Mouse (Mus musculus) C2C12 (cell line): ENCODE measurements around the gene Rbp3.

ENCODE experiments used
- CTCF ChIP-seq: IDR thresholded peaks from one replicate; pipeline ENCODE4 v1.5.1; 2011; ENCODE audit not compliant: control insufficient read depth, insufficient read depth, insufficient read length
- FOSL1 ChIP-seq: IDR thresholded peaks from one replicate; pipeline ENCODE4 v1.8.0; 2011; ENCODE audit warnings: mild to moderate bottlenecking, low read length; ENCODE audit not compliant: poor library complexity, insufficient read depth, severe bottlenecking
- MAX ChIP-seq: IDR thresholded peaks from one replicate; pipeline ENCODE4 v1.6.1; 2011; ENCODE audit warnings: mild to moderate bottlenecking, control low read depth
- USF1 ChIP-seq: IDR thresholded peaks from one replicate; pipeline ENCODE4 v1.6.1; 2011; ENCODE audit warnings: low read depth, mild to moderate bottlenecking, control low read depth, moderate library complexity

DNA sequence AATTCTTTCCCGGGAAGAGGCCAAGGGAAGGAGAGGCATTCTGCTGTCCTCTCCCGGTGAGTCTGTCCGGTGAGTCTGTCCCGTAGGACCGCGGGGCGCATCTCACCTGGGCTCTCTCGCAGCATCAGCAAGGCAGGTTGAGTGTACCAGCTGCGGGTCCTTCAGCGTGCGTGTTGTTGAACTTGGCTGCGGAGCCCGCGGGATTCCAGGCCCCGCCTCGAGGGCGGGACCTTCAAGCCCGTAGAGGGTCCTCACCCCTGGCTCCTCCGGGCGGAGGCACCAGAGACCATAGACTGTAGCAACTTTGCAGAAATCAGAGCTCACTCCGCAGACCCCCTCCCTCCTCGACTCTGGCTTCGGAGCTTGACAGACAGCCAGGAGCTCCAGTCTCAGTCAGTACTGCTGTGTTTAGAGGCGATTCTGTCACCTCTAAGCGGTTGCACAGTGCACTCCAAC, 24.8 kb downstream of the Rbp3 start, which contains the start of gene Zfp488:
- TF ChIP-seq CTCF (no peak), FOSL1 (no peak), USF1 (no peak), MAX (no peak)
